Mouse (Mus musculus) telencephalon, adult 2 months (tissue): ENCODE data around the gene Batf.
"Not testable (repeated sequence)": the region's sequence is repeated elsewhere in the genome, so short reads cannot be mapped to it uniquely, and the experiment has no call there.

ENCODE experiments used
- DNase-seq: peaks from one replicate; pipeline ENCODE4 v3.0.0-alpha.2; 2011; ENCODE audit warnings: low read depth, low spot score

Gene Batf

DNA sequence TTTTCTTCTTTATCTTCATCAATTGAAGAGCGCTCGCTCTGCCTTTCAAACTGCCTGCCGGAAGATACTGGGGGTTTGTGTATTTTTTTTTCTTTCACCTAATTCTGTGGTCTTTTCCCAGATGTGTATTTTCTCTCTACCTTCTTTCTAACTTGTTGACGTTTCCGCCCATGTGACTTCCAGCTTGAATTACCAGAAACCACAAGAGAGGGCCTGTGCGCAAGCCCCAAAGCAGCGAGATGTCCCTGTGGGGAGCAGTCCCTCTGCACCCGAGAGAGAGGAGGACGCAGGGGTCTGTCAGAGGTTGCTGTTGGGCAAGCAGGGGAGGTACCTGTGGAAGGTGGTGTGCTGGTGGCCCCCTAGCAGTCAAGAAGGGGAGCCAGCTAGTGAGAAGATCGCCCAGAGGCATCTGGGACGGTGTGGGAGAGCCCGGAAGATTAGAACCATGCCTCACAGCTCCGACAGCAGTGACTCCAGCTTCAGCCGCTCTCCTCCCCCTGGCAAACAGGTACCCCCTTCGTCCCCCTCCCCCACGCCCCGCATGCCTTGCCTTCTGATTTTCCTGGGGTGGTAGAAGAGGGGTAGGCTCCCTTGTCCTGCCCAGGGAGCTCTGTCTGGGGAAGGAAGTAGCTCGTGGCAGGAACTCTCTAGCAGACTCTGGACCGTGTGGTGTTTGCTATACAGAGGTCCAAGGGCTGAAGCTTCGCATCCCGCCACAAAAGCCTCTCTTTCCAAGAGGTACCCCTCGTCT lies at the start of gene Batf:
Gene Batf, plus strand, starts transcription at position 204 of the 751 bp plus-strand sequence.
- no peak for DNase-seq

DNA sequence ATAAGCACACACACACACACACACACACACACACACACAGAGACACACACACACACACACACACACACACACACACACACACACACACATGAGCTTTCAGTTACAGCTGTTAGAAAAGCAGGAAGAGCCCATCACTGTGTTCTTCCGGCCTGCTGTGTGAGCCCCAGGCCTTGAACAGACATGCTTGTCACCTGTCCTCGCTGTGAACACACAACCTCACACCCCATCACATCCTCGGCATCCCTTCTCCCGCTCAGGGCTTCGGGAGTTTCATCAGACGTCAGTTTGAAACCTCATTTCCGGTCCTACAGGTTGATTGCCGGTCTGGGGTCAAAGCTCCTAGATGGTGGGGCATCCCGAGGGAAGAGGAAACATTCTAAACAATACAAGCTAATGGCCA lies 48.5 kb upstream of the Batf start:
- DNase-seq = no peak

DNA sequence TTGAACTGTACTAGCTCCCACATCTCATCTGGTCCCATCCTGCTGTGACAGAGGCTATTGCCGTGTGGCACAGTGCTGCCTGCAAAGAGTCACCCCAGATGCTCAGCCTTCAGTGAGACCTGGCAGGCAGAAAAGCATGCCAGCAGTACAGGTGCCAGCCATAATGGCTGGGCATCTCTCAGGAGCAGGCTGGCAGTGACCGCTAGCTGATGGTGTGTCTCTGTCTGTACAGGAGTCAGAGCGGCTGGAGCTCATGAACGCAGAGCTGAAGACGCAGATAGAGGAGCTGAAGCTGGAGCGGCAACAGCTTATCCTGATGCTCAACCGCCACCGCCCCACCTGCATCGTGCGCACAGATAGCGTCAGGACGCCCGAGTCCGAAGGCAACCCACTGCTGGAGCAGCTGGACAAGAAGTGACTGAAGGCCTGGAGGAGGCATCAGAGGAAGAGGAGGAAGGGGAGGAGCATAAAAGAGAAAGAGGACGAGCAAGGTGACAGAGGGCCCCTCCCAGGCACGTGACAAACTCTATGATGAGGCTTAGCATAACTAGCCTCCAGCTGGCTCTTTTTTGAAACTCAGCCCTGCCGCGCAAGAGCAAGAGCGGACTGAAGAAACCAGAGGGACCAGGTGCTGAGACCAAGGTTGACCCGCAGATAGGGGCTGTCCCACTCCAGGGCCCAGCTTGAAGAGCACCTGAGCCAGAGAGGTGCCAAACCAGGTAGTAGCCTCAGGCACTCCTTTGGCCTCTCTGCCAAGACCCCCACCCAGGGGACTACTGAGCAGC lies 47.7 kb upstream of the Batf start:
- DNase-seq = no peak

DNA sequence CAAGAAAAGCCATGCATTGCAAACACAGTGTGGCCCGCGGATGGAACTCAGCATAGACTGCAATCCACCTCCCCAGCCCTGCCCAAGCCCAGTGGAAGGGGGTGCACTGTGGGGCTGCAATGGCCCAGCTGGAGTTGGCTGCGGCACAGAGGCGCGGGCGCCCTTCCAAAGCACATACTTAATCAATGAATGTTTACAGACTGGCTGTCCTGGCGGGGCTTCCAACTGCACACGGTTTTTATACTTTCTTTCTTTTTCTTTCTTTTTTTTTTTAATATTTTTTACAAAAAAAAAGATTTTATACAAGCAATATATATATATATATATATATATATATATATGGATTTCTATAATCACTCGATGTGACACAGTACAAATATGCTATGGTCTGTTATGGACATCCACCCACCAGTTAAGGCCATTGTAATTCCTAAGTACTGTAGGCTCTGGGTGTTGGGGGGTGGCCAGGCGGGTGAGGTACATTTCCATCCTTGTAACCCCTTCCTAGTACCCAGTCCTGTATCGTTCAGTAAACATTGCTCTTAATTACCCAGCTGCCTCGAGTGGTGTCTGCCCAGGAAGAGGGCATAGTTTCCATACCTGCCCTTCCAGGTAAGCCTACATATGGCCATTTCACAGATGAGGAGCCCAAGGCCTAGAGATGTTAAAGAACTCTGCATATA lies 47.0 kb upstream of the Batf start:
- no peak for DNase-seq

DNA sequence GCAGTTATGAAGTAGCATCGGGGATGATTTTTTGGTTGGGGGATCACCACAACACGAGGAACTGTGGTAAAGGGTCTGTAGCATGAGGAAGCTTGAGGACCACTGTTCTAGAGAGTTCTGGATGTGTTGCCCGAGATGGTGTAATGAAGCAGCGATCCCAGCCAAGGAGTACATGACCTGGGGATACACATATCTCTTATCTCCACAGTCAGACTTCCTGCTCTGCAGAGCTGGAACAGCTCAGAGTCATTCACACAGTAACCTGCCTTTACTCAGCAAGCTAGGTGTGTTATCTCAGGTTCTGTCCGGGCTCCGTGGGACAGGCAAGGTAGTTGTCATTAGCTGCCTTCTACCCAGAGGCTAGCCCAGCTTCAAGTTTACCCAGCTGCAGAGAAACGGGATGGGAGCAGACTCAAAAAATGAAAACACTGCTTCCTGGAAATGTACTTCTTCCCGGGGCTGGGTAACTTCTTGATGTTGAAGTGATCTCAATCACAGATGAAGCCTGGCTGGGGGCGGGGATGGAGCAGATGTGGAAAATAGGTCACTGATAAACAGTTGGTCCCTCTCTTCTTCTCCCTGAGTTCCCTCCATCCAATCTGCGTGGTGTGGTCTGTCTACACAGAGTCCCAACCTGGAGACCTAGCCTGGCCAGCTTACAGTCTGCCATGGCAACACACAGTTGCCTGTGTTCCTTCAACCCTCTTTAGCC lies 45.5 kb upstream of the Batf start:
- no peak for DNase-seq

DNA sequence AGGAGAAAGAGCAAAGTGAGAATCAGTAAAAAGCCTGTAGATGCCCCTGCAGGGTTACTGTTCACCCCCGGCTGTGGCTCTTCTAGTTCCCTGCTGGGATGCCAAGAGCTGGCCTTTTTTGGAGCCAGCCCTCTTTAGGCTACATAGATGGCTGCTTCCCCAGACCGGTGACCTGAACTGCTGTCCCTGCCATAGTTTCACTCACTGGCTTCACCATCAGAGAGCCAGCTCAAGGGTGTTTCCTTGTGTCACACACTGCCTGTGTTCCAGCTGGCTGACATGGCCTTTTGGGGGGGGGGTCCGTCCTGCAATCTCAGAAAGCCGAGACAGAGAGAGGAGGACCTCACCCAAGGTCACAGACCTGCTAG lies 44.9 kb upstream of the Batf start:
- DNase-seq = no peak

DNA sequence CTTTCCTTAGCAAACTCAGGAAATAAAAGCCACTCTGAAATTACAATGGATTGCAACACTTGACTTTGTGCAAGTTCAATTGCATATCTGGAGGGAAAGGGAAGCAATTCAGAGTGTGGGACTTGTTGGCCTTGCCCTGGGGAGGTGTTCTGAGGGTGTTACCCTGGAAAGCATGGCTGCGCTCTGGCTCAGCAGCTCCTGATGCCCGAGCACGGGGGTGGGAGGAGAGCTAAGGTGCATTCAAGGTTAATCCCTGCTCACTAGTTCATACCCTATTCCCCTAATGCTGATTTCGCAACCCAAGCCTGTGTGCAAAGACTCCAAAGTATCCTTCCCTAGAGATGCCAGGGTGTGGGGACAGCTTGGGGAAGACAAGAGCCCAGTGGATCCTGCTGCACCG lies 42.7 kb upstream of the Batf start:
- no peak for DNase-seq

DNA sequence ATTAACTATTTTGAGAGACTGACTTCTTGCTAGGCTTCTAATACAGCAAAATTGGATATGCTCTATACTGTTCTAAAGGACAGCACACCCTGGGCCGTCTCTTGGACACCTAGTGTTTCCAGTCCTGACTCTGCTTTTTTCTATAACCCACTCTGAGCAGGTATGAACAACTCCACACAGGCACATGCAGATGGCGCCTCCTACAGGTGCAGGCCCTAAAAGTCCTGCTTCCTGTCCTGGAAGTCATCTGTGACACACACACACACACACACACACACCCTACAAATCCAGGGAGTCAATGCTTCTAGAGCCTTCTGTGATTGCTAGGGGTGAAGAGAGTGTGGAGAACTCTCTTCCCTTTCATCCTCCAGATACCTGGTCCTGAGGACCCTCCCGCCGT lies 40.8 kb upstream of the Batf start:
- DNase-seq = no peak

DNA sequence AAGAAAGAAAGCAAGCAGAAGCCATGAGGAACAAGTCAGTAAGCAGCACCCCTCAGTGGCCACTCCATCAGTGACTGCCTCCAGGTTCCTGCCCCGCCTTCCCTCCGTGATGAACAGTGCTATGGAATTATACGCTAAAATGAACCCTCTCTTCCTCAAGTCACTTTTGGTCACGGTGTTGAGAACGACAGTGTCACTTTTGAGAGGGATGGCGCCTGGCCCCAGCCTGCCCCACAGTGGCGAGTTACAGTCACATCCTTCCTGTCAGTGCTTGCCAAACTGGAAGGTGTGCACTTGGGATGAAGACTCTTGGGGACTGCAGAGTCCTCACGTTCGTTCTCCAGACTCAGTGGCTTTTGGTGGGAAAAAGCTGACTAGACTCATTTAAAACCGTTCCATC lies 39.1 kb upstream of the Batf start:
- no peak for DNase-seq

DNA sequence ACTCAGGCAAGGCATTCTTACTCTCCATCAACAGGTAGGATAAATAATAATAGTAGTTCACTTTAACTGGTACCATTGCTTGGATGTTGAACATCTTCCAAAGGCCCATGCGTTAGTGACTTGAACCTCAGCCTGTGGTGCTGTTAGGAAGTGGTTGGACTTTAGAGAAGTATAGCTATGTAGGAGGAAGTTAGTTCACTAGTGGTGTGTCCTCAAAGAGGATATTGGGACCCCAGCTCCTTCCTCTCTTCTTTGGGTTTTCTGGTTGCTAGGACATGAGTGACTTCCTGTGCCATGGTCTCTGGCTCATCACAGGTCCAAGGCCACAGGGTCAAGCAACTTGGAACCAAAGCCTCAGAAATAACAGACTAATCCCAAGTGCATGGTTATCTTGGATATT lies 38.5 kb upstream of the Batf start:
- no peak for DNase-seq

DNA sequence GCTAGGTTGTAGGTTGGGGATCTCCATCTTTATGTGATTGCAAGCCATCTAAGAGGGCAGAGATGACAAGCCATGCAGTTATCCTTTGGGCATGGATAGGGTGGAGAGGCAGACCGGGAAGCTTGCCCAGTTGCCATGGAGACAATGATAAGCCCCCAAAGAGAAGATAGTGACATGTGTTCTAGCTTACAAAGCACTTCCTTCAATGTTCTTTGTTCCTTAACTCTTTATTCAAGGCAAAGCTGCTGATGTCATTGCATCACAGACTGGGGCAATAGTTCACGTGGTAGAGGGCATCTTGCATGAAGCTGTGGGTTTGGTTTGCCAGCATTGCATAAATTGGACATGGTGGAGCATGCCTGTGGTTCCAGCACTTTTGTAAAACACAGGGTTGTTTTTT lies 27.1 kb upstream of the Batf start:
- DNase-seq = no peak

DNA sequence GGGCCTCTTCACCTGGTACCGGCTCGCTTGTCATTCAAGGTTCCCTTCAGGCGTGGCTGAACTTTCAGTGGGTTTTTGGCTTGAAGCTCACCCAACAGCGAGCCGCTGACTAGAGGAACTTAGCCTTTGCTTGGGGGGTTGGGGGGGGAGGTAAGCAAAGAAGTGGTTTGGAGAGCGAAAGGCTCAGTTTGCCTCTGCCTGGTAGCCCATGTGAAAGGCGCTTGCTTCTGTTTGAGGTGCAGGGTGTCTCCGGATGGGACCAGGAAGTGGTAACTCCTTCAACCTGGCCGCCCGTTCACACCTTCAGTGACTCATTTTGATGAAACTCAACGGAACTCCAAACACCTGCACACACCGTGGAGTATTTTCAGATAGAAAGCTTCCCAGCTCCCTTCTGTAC lies 25.6 kb upstream of the Batf start:
- DNase-seq = no peak

DNA sequence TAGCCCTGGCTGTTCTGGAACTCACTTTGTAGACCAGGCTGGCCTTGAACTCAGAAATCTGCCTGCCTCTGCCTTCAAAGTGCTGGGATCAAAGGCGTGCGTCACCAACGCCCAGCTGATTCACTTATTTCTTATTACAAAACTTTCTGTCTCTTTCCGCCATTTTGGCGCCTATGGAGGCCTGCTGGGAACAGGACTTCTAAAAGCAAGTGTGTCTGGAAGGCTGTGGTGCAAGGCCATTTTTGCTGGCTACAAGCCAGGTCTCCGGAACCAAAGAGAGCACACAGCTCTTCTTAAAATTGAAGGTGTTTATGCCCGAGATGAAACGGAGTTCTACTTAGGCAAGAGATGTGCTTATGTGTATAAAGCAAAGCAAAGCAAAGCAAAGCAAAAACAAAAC lies 24.2 kb upstream of the Batf start:
- DNase-seq = not testable (repeated sequence)

DNA sequence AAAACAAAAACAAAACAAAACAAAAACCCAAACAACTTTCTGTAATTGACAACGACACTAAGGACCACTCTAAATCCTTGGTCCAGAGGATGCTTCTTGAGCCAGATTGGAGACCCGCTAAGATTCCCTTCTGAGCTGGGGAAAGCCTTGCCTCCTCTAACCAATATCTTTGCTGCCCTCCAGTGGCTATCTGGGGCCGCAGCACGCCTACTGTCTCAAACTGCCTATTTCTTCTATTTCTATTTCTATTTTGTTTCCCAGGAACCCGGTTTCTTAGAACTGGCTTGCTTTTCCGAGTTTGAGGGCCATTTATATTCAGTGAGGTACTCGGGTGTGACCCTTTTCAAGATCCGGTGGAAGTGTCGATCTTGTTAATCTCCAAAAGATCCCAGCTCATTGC lies 23.6 kb upstream of the Batf start:
- no peak for DNase-seq

DNA sequence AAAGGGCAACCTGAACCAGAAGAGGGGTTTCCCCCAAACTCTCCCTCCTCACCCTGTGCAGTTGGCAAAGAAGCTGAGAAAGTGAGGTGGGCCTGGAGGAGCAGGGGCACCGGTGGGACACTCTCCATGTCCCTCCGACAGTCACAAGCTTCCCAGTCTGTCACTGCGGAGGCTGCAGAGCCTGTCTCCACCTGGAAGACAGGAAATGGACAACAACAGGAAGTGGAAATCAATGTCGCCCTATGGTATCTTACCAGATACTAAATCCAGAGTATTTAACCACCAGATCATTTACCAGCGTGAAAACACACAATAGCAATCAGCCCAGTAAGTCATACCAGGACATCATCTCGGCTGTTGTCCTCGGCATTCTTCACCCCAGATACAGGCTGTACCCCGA lies 20.4 kb upstream of the Batf start:
- DNase-seq = no peak

DNA sequence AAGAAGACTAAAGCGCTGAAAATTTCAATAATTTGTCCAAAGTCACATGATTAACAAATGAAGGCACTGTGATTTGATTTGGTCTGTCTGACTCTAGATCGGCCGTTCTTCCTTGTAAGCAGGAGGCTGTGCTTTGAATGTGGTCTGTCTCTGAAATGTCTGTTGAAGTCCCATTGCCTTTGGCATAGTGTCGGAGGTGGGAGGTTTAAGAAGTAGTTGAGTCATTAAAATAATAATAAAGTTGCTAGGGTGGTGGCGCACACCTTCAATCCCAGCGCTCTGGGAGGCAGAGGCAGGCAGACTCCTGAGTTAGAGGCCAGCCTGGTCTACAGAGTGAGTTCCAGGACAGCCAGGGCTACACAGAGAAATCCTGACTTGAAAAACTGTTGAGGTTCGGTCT lies 19.4 kb upstream of the Batf start:
- no peak for DNase-seq

DNA sequence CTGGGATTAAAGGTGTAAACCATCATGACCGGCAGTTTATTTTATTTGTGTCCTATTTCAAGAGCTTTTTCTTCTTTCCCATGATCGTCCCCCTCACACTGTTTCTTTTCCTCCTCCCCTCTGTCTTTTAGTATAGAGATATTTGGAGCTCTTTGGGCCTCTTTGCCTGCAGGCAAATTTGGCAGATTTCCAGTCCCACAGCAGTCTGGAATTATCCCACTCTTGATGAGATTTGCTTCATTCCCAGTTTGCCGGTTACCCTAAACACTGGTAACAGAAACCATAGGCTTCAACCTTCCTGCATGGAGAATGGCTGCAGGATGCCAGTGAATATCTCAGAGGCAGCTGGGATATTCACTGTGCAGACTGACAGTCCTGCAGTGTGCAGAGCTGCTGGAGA lies 17.8 kb upstream of the Batf start:
- DNase-seq = no peak

DNA sequence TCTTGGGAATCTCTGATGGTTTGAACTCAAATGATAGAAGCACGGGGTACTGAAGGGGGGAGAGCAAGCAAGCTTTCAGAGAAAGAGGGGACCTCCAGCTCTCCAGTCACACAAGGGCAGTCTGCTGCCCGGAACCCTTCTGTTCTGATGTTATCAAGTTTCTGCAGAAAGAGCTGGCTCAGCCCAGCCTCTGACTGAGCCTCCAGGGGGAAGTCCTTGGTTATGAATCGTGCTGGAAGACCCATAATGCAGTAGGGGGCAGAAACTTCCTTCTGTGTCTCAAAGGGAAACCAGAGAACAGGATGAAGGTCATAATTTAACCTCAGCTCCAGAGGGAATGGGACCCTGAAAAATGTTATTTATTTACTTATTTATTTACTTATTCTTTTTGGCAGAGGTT lies 16.4 kb upstream of the Batf start:
- DNase-seq = no peak

DNA sequence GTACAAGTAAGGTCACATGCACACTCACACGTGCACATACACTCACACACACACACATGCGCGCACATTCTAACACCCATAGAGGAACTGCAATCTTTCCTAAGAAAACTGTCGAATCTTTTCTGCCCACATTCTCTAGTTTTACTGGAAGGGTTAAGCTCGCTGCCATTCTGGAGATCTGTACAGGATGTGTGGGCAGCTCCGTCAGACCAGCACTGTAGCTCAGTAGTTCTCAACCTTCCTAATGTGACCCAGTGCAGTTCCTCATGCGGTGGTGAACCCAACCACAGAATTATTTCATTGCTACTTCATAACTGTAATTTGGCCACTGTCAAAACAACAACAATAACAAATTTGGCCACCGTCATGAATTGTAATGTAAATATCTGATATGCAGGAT lies 12.6 kb upstream of the Batf start:
- no peak for DNase-seq

DNA sequence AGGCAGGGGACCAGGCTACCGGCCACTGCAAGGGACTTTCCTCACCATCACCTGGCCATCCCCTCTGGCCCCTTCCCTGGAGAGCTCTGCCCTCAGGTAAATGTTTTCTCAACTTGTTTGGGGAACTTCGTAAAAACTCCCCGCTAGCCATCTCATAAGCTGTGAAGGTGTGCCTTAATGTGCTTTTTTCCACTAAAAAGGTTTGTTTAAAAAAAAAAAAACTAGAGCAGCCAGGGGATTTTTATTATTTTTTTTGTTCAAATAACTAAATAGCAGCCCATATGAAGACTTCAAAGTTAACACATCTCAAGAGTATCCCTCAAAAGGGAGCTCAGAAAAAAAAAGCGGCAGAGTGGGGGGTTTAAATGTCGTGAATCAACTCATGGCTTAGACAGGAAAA lies 7.4 kb upstream of the Batf start:
- no peak for DNase-seq

DNA sequence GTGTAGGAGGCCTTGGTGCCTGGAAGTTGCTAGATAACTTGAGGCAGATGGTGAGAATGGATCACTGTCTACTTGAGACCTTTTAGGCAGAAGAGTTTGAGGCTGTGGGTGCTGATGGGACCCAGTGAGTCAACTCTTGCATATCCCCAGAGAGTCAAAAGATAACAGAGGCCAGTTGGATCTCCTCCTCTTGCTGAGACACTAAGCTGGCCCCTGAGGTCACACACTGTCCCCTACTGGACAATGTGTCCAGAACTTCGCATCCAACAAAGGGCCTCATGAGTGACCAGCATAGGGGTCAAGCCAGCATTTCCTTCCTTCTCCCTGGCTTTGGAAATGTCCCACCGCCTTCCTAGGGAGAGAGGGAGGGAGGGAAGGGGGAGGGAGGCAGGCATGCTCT lies 6.7 kb upstream of the Batf start:
- DNase-seq = no peak

DNA sequence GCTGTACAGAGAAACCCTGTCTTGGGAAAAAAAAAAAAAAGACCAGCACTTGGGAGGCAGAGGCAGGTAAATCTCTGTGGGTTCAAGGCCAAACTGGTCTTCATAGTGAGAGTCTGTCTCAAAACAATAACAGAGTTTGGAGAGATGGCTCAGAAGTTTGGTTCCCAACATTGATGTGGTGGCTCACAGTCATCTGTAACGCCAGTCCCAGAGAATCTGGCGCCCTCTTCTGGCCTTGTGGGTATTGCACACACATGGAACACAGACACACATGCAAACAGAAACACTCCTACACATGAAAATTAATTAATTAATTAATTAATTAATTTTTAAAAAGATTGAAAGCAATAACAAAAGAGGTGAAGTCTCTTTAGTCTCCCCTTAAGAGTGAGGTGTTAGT lies 4.1 kb upstream of the Batf start:
- no peak for DNase-seq
